Mouse (Mus musculus) kidney, embryonic 14.5 days (tissue): ENCODE data around the gene Fv1. TPM values are rescaled to one million over a fixed set of nuclear protein-coding genes. Genes with fewer than 3 reads are reported as not detected.
"Not testable (repeated sequence)": the region's sequence is repeated elsewhere in the genome, so short reads cannot be mapped to it uniquely, and the experiment has no call there.

ENCODE experiments used
- ATAC-seq: fragments of 200-750 bp; cut with Nextera tagmentation; 2 replicates; pipeline ENCODE4 v1.8.0; 2017; ENCODE audit warnings: moderate number of reproducible peaks, mild to moderate bottlenecking, moderate TSS enrichment, moderate library complexity; ENCODE audit not compliant: low FRiP score, low TSS enrichment
- H3K27ac ChIP-seq: fragments of 300-500 bp; sonication (generic); 2 replicates; pipeline ENCODE4 v1.5.1; 2014; ENCODE audit warnings: low read depth, mild to moderate bottlenecking, low read length, moderate library complexity, mixed read lengths
- H3K27me3 ChIP-seq: fragments of 300-500 bp; sonication (generic); 2 replicates; pipeline ENCODE4 v1.6.1; 2014; ENCODE audit warnings: mild to moderate bottlenecking, low read length; ENCODE audit not compliant: control insufficient read depth, insufficient read depth
- H3K36me3 ChIP-seq: fragments of 300-500 bp; sonication (generic); 2 replicates; pipeline ENCODE4 v1.6.1; 2014; ENCODE audit warnings: low read length, mixed read lengths; ENCODE audit not compliant: control insufficient read depth, insufficient read depth
- H3K4me1 ChIP-seq: fragments of 300-500 bp; sonication (generic); 2 replicates; pipeline ENCODE4 v1.6.1; 2014; ENCODE audit warnings: low read length, mixed read lengths; ENCODE audit not compliant: control insufficient read depth, insufficient read depth
- H3K4me2 ChIP-seq: fragments of 300-500 bp; sonication (generic); replicated peaks from 2 replicates; pipeline ENCODE4 v1.6.1; 2014; ENCODE audit warnings: low read depth, mild to moderate bottlenecking, low read length
- H3K4me3 ChIP-seq: fragments of 300-500 bp; sonication (generic); 2 replicates; pipeline ENCODE4 v1.5.1; 2014; ENCODE audit warnings: mild to moderate bottlenecking, low read length
- H3K9ac ChIP-seq: fragments of 300-500 bp; sonication (generic); 2 replicates; pipeline ENCODE4 v1.6.1; 2014; ENCODE audit warnings: low read depth, mild to moderate bottlenecking, low read length, moderate library complexity
- H3K9me3 ChIP-seq: fragments of 300-500 bp; sonication (generic); 2 replicates; pipeline ENCODE4 v1.6.1; 2016; ENCODE audit warnings: low read length; ENCODE audit not compliant: control insufficient read depth
- WGBS: fragments of 180-500 bp; shearing (Covaris S2); extraction: QIAGEN DNeasy Blood & Tissue Kit; methylation state at CpG from one replicate; pipeline ENCODE4 v1.1.7; 2014; 5-methylcytosine and 5-hydroxymethylcytosine counted together
- polyA plus RNA-seq: library from polyadenylated mRNA; unstranded; fragments of >200 nt; fragmentation: Nextera tagmentation; extraction: Ambion mirVana; gene quantifications from 2 replicates; pipeline ENCODE4 v1.2.1, GENCODE M21; 2014

The Fv1 gene
- 4.6 and 11.6 TPM in 2 replicates for polyA plus RNA-seq

- no peaks in the 10 kb centered on the region for H3K27me3 ChIP-seq
- no peaks in the 10 kb centered on the region for H3K9me3 ChIP-seq
- peaks cover 19% of the 10 kb centered on the region for H3K4me1 ChIP-seq
- peaks cover 31% of the 10 kb centered on the region for H3K36me3 ChIP-seq
- H3K27ac ChIP-seq: peak within 1 kb of the TSS; percentile 85
- peak within 1 kb of the TSS; percentile 76 for H3K9ac ChIP-seq
- under 1% methylated on average over 30 of the region's 30 CpGs for WGBS
- peak within 1 kb of the TSS; percentile 87 for H3K4me3 ChIP-seq
- H3K4me2 ChIP-seq: peak within 1 kb of the TSS; percentile 65
- peak; percentile 99 for ATAC-seq
These were observed at the start of gene Fv1, which contains the start of gene Miip for GRCm38 (mm10) chr4:147868450-147869031. Gene Fv1, plus strand, starts transcription at chr4:147868979. Gene Miip, minus strand, starts transcription at chr4:147868816.

DNA sequence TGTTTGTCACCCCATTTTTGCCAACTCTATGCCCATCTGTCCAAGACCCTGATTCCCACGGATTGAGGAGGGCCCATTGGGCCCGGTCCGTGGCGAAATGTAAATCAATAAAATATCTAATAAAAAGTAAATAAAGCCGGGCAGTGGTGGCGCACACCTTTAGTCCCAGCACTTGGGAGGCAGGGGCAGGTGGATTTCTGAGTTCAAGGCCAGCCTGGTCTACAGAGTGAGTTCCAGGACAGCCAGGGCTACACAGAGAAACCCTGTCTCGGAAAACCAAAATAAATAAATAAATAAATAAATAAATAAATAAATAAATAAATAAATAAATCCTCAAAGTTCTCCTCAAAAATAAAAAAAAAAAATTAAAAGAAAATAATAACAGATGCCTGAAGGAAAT lies 49.1 kb upstream of the Fv1 start:
- H3K36me3 ChIP-seq, H3K27ac ChIP-seq, H3K9ac ChIP-seq, ATAC-seq, H3K27me3 ChIP-seq, H3K4me2 ChIP-seq, H3K4me1 ChIP-seq, H3K4me3 ChIP-seq: not testable (repeated sequence)
- WGBS: 85% methylated on average over 7 of the region's 7 CpGs
- peaks cover 32% of the 10 kb centered on the region for H3K9me3 ChIP-seq

DNA sequence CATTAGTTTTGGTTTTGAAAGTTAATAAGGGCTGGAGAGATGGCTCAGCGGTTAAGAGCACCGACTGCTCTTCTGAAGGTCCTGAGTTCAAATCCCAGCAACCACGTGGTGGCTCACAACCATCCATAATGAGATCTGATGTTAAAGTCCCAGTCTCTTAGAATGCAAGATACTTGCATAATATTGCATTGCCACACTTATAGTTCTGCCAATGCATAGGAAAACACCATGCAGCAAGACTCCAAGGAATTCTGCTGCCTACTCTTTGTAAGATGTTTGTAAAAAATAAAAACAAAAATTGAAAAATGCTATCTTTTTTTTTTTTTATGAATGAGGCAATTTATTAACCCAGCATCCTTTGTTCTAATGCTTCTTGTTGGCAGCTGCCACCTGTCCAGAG lies 47.4 kb upstream of the Fv1 start:
- ATAC-seq, H3K27me3 ChIP-seq, H3K4me2 ChIP-seq, H3K27ac ChIP-seq, H3K9ac ChIP-seq, H3K4me3 ChIP-seq, H3K4me1 ChIP-seq: not testable (repeated sequence)
- H3K36me3 ChIP-seq: peaks cover 19% of the 10 kb centered on the region
- WGBS: 92% methylated on average over 3 of the region's 3 CpGs
- H3K9me3 ChIP-seq: peaks cover 50% of the 10 kb centered on the region

GRCm38 (mm10) chr4:147824389-147824788 lies 44.4 kb upstream of the Fv1 start:
- no peak for ATAC-seq
- H3K27ac ChIP-seq: no peak overlapping the region
- no peaks in the 10 kb centered on the region for H3K27me3 ChIP-seq
- H3K9ac ChIP-seq: no peak overlapping the region
- H3K9me3 ChIP-seq: peaks cover 66% of the 10 kb centered on the region
- no peak overlapping the region for H3K4me3 ChIP-seq
- H3K36me3 ChIP-seq: peaks cover 43% of the 10 kb centered on the region
- 94% methylated on average over 4 of the region's 4 CpGs for WGBS
- no peaks in the 10 kb centered on the region for H3K4me1 ChIP-seq
- H3K4me2 ChIP-seq: no peak overlapping the region

DNA sequence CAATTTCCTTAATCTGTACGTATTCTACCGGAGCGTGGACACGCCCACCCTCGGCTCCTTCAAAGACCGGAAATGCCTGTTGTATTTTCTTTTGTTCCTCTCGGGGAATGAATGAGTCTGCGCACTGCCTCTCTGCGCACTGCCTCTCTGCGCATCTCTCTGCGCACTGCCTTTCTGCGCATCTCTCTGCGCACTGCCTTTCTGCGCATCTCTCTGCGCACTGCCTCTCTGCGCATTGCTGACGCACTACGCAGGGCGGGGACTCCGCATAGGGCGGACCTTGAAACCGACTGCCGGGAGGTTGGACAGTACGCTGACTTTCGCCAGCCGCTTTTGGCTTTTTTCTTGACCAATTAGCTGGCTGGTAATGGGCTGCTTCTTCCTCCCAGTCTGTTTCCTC lies 29.5 kb upstream of the Fv1 start:
- H3K4me1 ChIP-seq, H3K27ac ChIP-seq, H3K4me2 ChIP-seq, H3K36me3 ChIP-seq, H3K4me3 ChIP-seq, H3K9ac ChIP-seq, ATAC-seq, H3K27me3 ChIP-seq: not testable (repeated sequence)
- H3K9me3 ChIP-seq: peaks cover 31% of the 10 kb centered on the region
- 100% methylated on average over 8 of the region's 26 CpGs for WGBS

DNA sequence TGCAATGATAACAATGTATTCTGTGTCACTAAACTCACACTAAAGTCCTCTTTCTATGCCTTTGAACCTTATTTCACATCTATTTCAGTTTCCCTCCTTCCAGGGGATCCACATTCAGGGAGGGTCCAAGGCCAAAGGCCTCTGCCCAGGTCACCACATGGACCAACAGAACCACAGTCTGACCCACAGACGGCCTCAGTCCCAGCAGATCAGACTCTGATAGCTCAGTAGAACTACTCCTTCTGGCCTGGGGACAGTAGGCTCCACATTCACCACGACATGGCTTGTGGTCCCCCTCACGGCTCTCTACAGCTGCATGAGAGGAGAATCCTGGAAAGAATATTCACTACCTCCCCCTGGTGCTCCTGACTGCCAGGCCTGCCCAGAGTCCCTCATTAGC lies 25.9 kb upstream of the Fv1 start:
- H3K36me3 ChIP-seq: peaks cover 6% of the 10 kb centered on the region
- peaks cover 6% of the 10 kb centered on the region for H3K4me1 ChIP-seq
- H3K9ac ChIP-seq: no peak overlapping the region
- WGBS: 90% methylated on average over 3 of the region's 3 CpGs
- H3K27me3 ChIP-seq: no peaks in the 10 kb centered on the region
- no peak for ATAC-seq
- peaks cover 31% of the 10 kb centered on the region for H3K9me3 ChIP-seq
- H3K27ac ChIP-seq: no peak overlapping the region
- H3K4me2 ChIP-seq: no peak overlapping the region
- no peak overlapping the region for H3K4me3 ChIP-seq

DNA sequence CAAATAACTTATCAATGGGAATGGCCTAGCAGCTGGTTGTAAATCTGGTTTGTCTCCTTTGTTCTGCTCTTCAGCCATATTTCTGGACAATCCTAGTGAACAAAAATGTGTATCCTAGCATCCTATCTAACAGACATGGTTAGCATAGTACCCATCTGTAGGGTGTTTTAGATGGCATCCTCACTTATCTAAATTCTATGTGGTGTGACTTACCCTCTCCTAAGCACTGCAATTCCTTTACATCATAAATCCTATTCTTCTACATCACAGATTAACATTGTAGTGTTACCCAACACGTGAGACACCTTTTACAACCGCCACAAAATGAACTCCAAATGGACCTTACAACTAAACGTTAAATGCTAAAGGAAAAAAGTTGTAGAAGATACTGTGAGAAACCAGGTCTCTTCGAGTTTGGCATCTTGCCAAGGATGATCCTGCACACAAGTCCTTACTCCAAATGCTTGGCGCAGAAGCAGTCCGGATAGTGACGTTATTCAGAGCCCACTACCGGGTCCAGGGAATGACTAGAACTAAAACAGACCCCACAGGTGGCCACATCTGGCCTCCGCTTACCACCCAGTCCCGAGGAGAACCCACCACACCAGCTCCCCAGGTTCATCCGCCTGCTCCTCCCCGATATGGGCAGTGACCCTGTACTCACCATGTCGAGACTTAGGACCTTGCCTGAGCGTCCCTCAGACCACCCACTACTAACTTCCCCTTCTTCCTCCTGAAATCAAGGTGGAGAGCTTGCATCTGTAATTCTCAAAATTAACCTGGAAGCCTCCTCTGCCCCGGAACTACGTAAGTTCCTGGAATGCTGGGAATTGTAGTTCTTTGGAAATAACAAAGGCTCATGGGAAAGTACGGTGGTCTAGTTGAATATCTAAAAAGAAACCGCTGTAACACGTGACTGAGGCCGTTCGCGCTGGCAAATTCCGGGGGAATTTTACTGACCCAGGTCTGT lies 20.9 kb upstream of the Fv1 start, which contains the start of gene Zfp933:
Zfp933 (minus strand) TSS at position 753 of the 970 bp plus-strand sequence.
- H3K27ac ChIP-seq: no peak within 1 kb of the TSS

GRCm38 (mm10) chr4:147848584-147848991 lies 20.2 kb upstream of the Fv1 start:
- Histone ChIP-seq H3K27me3 (no peaks in the 10 kb centered on the region), H3K9ac (peak overlapping the region; percentile 50; the same call in 1 of the 2 replicates), H3K9me3 (peaks cover 5% of the 10 kb centered on the region; the same call in 1 of the 2 replicates), H3K27ac (no peak overlapping the region), H3K4me3 (peak overlapping the region; percentile 89), H3K4me1 (peaks cover 6% of the 10 kb centered on the region), H3K36me3 (no peaks in the 10 kb centered on the region), H3K4me2 (peak overlapping the region; percentile 51)
- 8% methylated on average over 4 of the region's 4 CpGs for WGBS
- ATAC-seq: peak; percentile 63

More for the DNA sequence above, 20.9 kb upstream of the Fv1 start, which contains the start of gene Zfp933:
- Histone ChIP-seq H3K4me3 (peak within 1 kb of the TSS; percentile 89), H3K9me3 (peaks cover 12% of the 10 kb centered on the region; the same call in 1 of the 2 replicates), H3K36me3 (no peaks in the 10 kb centered on the region; the same call in 1 of the 2 replicates), H3K4me1 (peaks cover 6% of the 10 kb centered on the region), H3K27me3 (no peaks in the 10 kb centered on the region), H3K4me2 (peak within 1 kb of the TSS; percentile 51), H3K9ac (peak within 1 kb of the TSS; percentile 73)
- ATAC-seq: peak; percentile 93
- WGBS: 5% methylated on average over 23 of the region's 23 CpGs
